ENCODE assay signal across 16 mouse cellular contexts in the genomic region with DNA sequence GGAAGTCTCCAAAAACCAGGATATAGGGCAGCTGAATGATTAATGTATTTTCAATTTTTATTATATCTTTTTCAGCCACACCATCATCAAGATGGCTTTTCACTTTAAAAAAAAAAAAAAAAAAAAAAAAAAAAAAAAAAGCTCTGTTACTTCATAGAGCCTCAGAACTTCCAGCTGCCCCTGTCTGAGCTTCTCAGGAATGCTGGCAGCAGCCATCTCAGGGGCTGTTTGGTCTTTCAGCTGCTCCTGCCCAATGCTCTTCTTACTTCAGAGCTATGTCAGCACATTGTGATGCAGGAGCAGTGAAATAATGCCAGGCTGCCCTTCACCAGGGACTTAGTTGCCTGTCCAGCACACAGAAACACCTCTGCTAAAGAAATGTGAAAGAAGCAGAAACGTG. TPM values are rescaled to one million over a fixed set of nuclear protein-coding genes. Genes with fewer than 3 reads are reported as not detected.
"Had no signal": no experiment of that assay in that cellular context is flagged by ENCODE, and none has a peak within 500 bp of the region (broad histone marks: within the 10 kb centered on the region; RNA-seq: fewer than 3 reads in every experiment).

A gene (plus strand): TSS at position 211 of the 400 bp plus-strand sequence.

- H3K4me1 ChIP-seq: limb, embryonic 13.5 days; liver, embryonic 15.5 days; midbrain, embryonic 12.5 days; neural tube, embryonic 15.5 days had no signal

- H3K4me2 ChIP-seq: limb, embryonic 13.5 days; liver, embryonic 11.5 days; liver, embryonic 15.5 days; midbrain, embryonic 12.5 days; neural tube, embryonic 15.5 days had no signal

- ATAC-seq: hindbrain, postnatal 0 days; lung, postnatal 0 days; midbrain, embryonic 16.5 days had no signal

- H3K9ac ChIP-seq: limb, embryonic 13.5 days; liver, embryonic 15.5 days; midbrain, embryonic 12.5 days; neural tube, embryonic 15.5 days had no signal

- H3K4me3 ChIP-seq: limb, embryonic 13.5 days; liver, embryonic 15.5 days; megakaryocyte, embryonic 14.5 days; midbrain, embryonic 12.5 days; neural tube, embryonic 15.5 days had no signal

- H3K27me3 ChIP-seq: limb, embryonic 13.5 days; liver, embryonic 15.5 days; megakaryocyte, embryonic 14.5 days; midbrain, embryonic 12.5 days; neural tube, embryonic 15.5 days had no signal

- DNase-seq: lung, adult 2 months; thymus, adult 2 months; thymus, postnatal 25 days had no signal

- H3K36me3 ChIP-seq: limb, embryonic 13.5 days; liver, embryonic 15.5 days; midbrain, embryonic 12.5 days; neural tube, embryonic 15.5 days had no signal

- H3K27ac ChIP-seq: hindbrain, postnatal 0 days; limb, embryonic 13.5 days; liver, embryonic 15.5 days; macrophage; midbrain, embryonic 12.5 days; neural tube, embryonic 15.5 days; stomach, postnatal 0 days had no signal

- H3K9me3 ChIP-seq: limb, embryonic 13.5 days; liver, embryonic 15.5 days; megakaryocyte, embryonic 14.5 days; midbrain, embryonic 12.5 days; neural tube, embryonic 15.5 days had no signal

RNA-seq across cellular contexts. Expression of the gene that starts here (rescaled TPM):
- polyA plus RNA-seq: hindbrain, postnatal 0 days; intestine, embryonic 14.5 days; limb, embryonic 13.5 days; liver, embryonic 11.5 days; liver, embryonic 15.5 days; macrophage; midbrain, embryonic 12.5 days; neural tube, embryonic 11.5 days; stomach, postnatal 0 days; thymus, adult 2 months had no signal
